Mouse (Mus musculus) embryonic facial prominence, embryonic 13.5 days (tissue): Measurements from ENCODE around the gene Vpreb2. TPM values are rescaled to one million over a fixed set of nuclear protein-coding genes. Genes with fewer than 3 reads are reported as not detected.
"Not testable (repeated sequence)": the region's sequence is repeated elsewhere in the genome, so short reads cannot be mapped to it uniquely, and the experiment has no call there.

ENCODE experiments used
- ATAC-seq: fragments of 200-750 bp; cut with Nextera tagmentation; 2 replicates; pipeline ENCODE4 v1.8.0; 2017; ENCODE audit warnings: low read depth; ENCODE audit not compliant: insufficient number of reproducible peaks, insufficient read depth, low FRiP score, low TSS enrichment
- H3K27ac ChIP-seq: fragments of 300-500 bp; sonication (generic); 2 replicates; pipeline ENCODE4 v1.5.1; 2015; ENCODE audit warnings: moderate library complexity, mild to moderate bottlenecking, inconsistent platforms
- H3K27me3 ChIP-seq: fragments of 300-500 bp; sonication (generic); 2 replicates; pipeline ENCODE4 v1.6.1; 2015; ENCODE audit warnings: mild to moderate bottlenecking, inconsistent platforms
- H3K36me3 ChIP-seq: fragments of 300-500 bp; sonication (generic); 2 replicates; pipeline ENCODE4 v1.6.1; 2015; ENCODE audit warnings: mild to moderate bottlenecking, inconsistent platforms
- H3K4me1 ChIP-seq: fragments of 300-500 bp; sonication (generic); 2 replicates; pipeline ENCODE4 v1.6.1; 2015; ENCODE audit warnings: inconsistent platforms
- H3K4me2 ChIP-seq: fragments of 300-500 bp; sonication (generic); 2 replicates; pipeline ENCODE4 v1.6.1; 2015; ENCODE audit warnings: moderate library complexity, mild to moderate bottlenecking, inconsistent platforms
- H3K4me3 ChIP-seq: fragments of 300-500 bp; sonication (generic); 2 replicates; pipeline ENCODE4 v1.5.1; 2015; ENCODE audit warnings: mild to moderate bottlenecking, inconsistent platforms
- H3K9ac ChIP-seq: fragments of 300-500 bp; sonication (generic); 2 replicates; pipeline ENCODE4 v1.6.1; 2015; ENCODE audit warnings: mild to moderate bottlenecking, inconsistent platforms
- H3K9me3 ChIP-seq: fragments of 300-500 bp; sonication (generic); 2 replicates; pipeline ENCODE4 v1.6.1; 2016; ENCODE audit warnings: inconsistent platforms
- WGBS: fragments of 180-500 bp; shearing (Covaris S2); methylation state at CpG from one replicate; pipeline ENCODE4 v1.1.7; 2015; ENCODE audit warnings: mixed read lengths; 5-methylcytosine and 5-hydroxymethylcytosine counted together
- polyA plus RNA-seq: library from polyadenylated mRNA; unstranded; fragments of >200 nt; fragmentation: Nextera tagmentation; extraction: Ambion mirVana; gene quantifications from 2 replicates; pipeline ENCODE4 v1.2.1, GENCODE M21; 2015

Vpreb2 gene
- polyA plus RNA-seq, 1 experiment from 2014 or later = not detected

DNA sequence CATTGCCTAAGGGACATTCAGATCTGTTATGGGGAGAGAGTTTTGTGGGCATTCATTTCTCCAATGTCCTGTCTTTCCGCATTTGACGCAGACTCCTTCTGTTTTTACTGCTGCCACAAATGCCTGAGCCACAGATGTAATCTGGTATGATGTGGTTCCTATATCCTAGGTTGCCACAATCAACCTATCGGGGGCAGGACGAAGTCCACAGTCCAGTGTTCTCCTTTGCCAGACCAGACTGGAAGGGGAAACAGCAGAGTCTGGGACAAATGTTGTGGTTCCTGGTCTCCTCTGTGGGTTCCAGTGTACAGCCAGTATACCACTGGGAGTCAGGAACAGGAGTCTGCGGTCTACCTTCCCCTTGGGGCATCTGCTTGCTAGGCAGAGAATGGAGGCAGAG lies 19.4 kb downstream of the Vpreb2 start:
- Histone ChIP-seq H3K4me2 (no peak overlapping the region), H3K27ac (no peak overlapping the region), H3K36me3 (no peaks in the 10 kb centered on the region), H3K9ac (no peak overlapping the region), H3K4me3 (no peak overlapping the region), H3K27me3 (no peaks in the 10 kb centered on the region), H3K9me3 (no peaks in the 10 kb centered on the region), H3K4me1 (no peaks in the 10 kb centered on the region)
- 89% methylated on average over 5 of the region's 5 CpGs for WGBS
- ATAC-seq = no peak

GRCm38 (mm10) chr16:18004589-18004988 lies 24.4 kb downstream of the Vpreb2 start:
- Histone ChIP-seq H3K36me3 (no peaks in the 10 kb centered on the region), H3K4me1 (no peaks in the 10 kb centered on the region), H3K9ac (no peak overlapping the region), H3K27me3 (0 out of 2 replicates have a peak, but pooled peaks cover 3% of the 10 kb centered on the region), H3K4me3 (no peak overlapping the region), H3K9me3 (no peaks in the 10 kb centered on the region), H3K27ac (no peak overlapping the region), H3K4me2 (no peak overlapping the region)
- no peak for ATAC-seq
- 68% methylated on average over 5 of the region's 5 CpGs for WGBS

DNA sequence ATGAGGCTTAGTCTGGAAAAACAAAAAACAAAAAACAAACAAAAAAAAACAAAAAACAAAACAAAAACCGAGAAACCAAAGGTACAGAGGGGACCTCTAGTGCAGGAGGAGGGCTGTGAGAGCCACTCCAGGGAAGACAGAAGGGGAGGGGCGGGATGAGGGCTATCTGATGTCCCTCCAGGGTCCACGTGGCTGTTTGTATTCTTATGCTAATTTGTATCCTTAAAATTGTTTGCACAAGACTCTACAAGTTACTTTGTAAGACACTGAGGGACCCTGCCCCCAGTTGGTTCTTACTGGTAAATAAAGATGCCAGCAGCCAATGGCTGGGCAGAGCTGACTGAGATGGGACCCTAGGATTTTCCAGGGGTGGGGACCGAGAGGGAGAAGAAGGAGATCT lies 26.9 kb downstream of the Vpreb2 start:
- 43% methylated on average over 4 of the region's 4 CpGs for WGBS
- no peak overlapping the region for H3K9ac ChIP-seq

GRCm38 (mm10) chr16:18011101-18011500 lies 30.9 kb downstream of the Vpreb2 start:
- Histone ChIP-seq H3K4me3 (no peak overlapping the region), H3K9ac (no peak overlapping the region), H3K27me3 (0 out of 2 replicates have a peak, but pooled peaks cover 3% of the 10 kb centered on the region), H3K9me3 (no peaks in the 10 kb centered on the region), H3K27ac (no peak overlapping the region), H3K36me3 (no peaks in the 10 kb centered on the region), H3K4me2 (no peak overlapping the region), H3K4me1 (no peaks in the 10 kb centered on the region)
- 71% methylated on average over 6 of the region's 6 CpGs for WGBS
- no peak for ATAC-seq

More for the DNA sequence above, 26.9 kb downstream of the Vpreb2 start:
- no peaks in the 10 kb centered on the region for H3K4me1 ChIP-seq
- H3K27ac ChIP-seq = no peak overlapping the region
- 0 out of 2 replicates have a peak, but pooled peaks cover 3% of the 10 kb centered on the region for H3K27me3 ChIP-seq
- H3K9me3 ChIP-seq = no peaks in the 10 kb centered on the region
- H3K4me2 ChIP-seq = no peak overlapping the region
- H3K36me3 ChIP-seq = no peaks in the 10 kb centered on the region
- H3K4me3 ChIP-seq = no peak overlapping the region
- no peak for ATAC-seq

DNA sequence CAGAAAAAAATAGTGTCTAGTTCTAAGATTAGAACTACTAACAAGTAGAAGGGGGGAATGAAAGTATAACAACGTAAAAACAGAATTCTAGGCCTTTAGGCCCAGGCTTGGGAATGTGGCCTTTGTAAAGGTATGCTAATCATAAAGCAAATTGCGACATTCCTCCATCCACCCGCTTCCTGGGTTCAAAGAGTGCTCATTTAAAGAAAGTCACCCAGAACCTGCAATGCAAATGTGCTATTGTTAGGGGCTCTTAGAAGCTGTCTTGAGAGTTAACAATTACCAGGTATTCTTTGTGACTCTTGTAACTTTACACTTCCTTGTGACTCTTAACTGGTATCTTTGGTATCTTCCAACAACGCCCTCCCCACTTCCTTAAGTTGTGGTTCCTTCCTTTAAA lies 36.3 kb downstream of the Vpreb2 start:
- not testable (repeated sequence) for H3K4me3 ChIP-seq, H3K9me3 ChIP-seq, H3K36me3 ChIP-seq, H3K4me1 ChIP-seq, H3K27me3 ChIP-seq, ATAC-seq, H3K4me2 ChIP-seq, H3K9ac ChIP-seq, H3K27ac ChIP-seq
- 59% methylated on average over 4 of the region's 4 CpGs for WGBS

- no peak overlapping the region for H3K4me3 ChIP-seq
- H3K27me3 ChIP-seq = no peaks in the 10 kb centered on the region; the same call in 1 of the 2 replicates
- no peak overlapping the region for H3K9ac ChIP-seq
- no peak for ATAC-seq
- no peaks in the 10 kb centered on the region for H3K9me3 ChIP-seq
- H3K4me1 ChIP-seq = no peaks in the 10 kb centered on the region
- 75% methylated on average over 8 of the region's 8 CpGs for WGBS
- H3K27ac ChIP-seq = no peak overlapping the region
- H3K4me2 ChIP-seq = no peak overlapping the region
- no peaks in the 10 kb centered on the region for H3K36me3 ChIP-seq
Measured at GRCm38 (mm10) chr16:18022780-18023557, 42.7 kb downstream of the Vpreb2 start.

- Histone ChIP-seq H3K27me3 (no peaks in the 10 kb centered on the region; the same call in 1 of the 2 replicates), H3K9ac (no peak overlapping the region), H3K36me3 (no peaks in the 10 kb centered on the region), H3K9me3 (no peaks in the 10 kb centered on the region), H3K27ac (no peak overlapping the region), H3K4me1 (no peaks in the 10 kb centered on the region), H3K4me2 (no peak overlapping the region), H3K4me3 (no peak overlapping the region)
- WGBS = 51% methylated on average over 2 of the region's 2 CpGs
- no peak for ATAC-seq
Measured at GRCm38 (mm10) chr16:18027371-18027770, 47.1 kb downstream of the Vpreb2 start.

Other genes with a start within 250 kb of the Vpreb2 start
- gene Med15, start 247.5 kb upstream of the Vpreb2 start, polyA plus RNA-seq = 53.3 and 56.4 TPM in 2 replicates
- 88.8 and 97.7 TPM in 2 replicates for gene Klhl22, start 220.8 kb upstream of the Vpreb2 start, polyA plus RNA-seq
- 30.9 and 39.0 TPM in 2 replicates for gene Scarf2, start 183.1 kb upstream of the Vpreb2 start, polyA plus RNA-seq
- 0.36 and 0.45 TPM in 2 replicates for gene B830017H08Rik, start 147.3 kb upstream of the Vpreb2 start, polyA plus RNA-seq
- gene Car15, start 142.1 kb upstream of the Vpreb2 start, polyA plus RNA-seq = 2.2 and 3.0 TPM in 2 replicates
- gene Gm20518, start 88.8 kb upstream of the Vpreb2 start, polyA plus RNA-seq = 0.14 and 0.39 TPM in 2 replicates
- 0.14 TPM in 1 of 2 replicates, not detected in the other for gene Tssk1, start 86.2 kb upstream of the Vpreb2 start, polyA plus RNA-seq
- gene Dgcr2, start 81.9 kb upstream of the Vpreb2 start, polyA plus RNA-seq = 96.8 and 97.0 TPM in 2 replicates
- gene Tssk2, start 81.8 kb upstream of the Vpreb2 start, polyA plus RNA-seq = 0.20 TPM in 1 of 2 replicates, not detected in the other
- 43.7 and 46.9 TPM in 2 replicates for gene Ess2, start 69.1 kb upstream of the Vpreb2 start, polyA plus RNA-seq
- not detected in 2 replicates for gene Gsc2, start 65.4 kb upstream of the Vpreb2 start, polyA plus RNA-seq
- 77.7 and 90.5 TPM in 2 replicates for gene Slc25a1, start 52.2 kb upstream of the Vpreb2 start, polyA plus RNA-seq
- gene Dgcr6, start 72.4 kb downstream of the Vpreb2 start, polyA plus RNA-seq = 118 and 123 TPM in 2 replicates
- gene Prodh, start 109.8 kb downstream of the Vpreb2 start, polyA plus RNA-seq = 8.2 and 10.5 TPM in 2 replicates
- gene Rtn4r, start 147.2 kb downstream of the Vpreb2 start, polyA plus RNA-seq = 5.6 and 6.3 TPM in 2 replicates
- not detected in 2 replicates for gene Ccdc188, start 237.5 kb downstream of the Vpreb2 start, polyA plus RNA-seq